Mouse (Mus musculus) erythroblast, embryonic 14.5 days (primary cell): ENCODE data around the gene Kat2b.

Experiments used
- GATA1 ChIP-seq: IDR thresholded peaks from 2 replicates; pipeline ENCODE4 v1.6.1; 2012; ENCODE audit warnings: low read length, inconsistent platforms, mixed read lengths
- TAL1 ChIP-seq: IDR thresholded peaks from 3 replicates; pipeline ENCODE4 v1.6.1; 2012; ENCODE audit warnings: low read length, inconsistent platforms, mixed read lengths

DNA sequence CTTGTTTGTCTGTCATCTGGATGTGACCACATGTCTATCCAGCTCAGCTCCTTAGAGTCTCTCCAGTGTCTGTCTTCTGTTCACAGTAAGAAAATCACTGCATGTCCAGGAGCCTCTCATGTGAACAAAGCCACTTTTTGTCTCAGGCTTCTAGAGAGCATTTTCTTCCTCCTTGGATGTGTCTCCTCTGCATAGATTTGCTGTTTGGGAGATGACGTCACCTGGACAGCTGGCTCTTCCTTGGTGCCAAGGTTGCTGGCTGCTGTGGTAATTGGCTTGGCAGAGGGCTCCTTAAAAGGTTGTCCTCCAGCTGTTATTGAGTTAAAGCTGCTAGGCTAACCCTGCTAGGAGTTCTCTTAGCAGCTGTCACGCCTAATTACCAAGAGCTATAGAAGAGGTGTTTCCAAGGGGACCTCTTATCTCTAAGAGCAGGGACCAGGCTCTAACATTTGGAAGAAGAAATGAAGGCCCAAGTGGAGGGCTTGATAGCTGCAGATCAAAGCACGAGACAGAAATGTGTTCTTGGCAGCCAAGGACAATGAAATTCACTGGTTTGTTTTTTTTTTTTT is 29.7 kb downstream of the Kat2b start:
- TF ChIP-seq GATA1 (peak; percentile 15; the same call in 1 of the 2 replicates), TAL1 (no peak; the same call in 2 of the 3 replicates)
